Mouse (Mus musculus) hindbrain, embryonic 11.5 days (tissue): Measurements from ENCODE around the gene Bloc1s3. TPM values are rescaled to one million over a fixed set of nuclear protein-coding genes. Genes with fewer than 3 reads are reported as not detected.

Source experiments
- ATAC-seq: fragments of 200-750 bp; cut with Nextera tagmentation; 2 replicates; pipeline ENCODE4 v1.8.0; 2017; ENCODE audit warnings: mild to moderate bottlenecking, moderate TSS enrichment, moderate library complexity; ENCODE audit not compliant: low FRiP score
- DNase-seq: peaks from one replicate; pipeline ENCODE4 v3.0.0-alpha.2; 2015; ENCODE audit warnings: low spot score
- H3K27ac ChIP-seq: fragments of 300-500 bp; sonication (generic); 2 replicates; pipeline ENCODE4 v1.5.1; 2014; ENCODE audit warnings: mild to moderate bottlenecking, low read depth, low read length
- H3K27me3 ChIP-seq: fragments of 300-500 bp; sonication (generic); 2 replicates; pipeline ENCODE4 v1.6.1; 2014; ENCODE audit warnings: mild to moderate bottlenecking, low read length, moderate library complexity, mixed read lengths; ENCODE audit not compliant: control insufficient read depth, insufficient read depth
- H3K36me3 ChIP-seq: fragments of 300-500 bp; sonication (generic); 2 replicates; pipeline ENCODE4 v1.6.1; 2014; ENCODE audit warnings: mild to moderate bottlenecking, low read length, moderate library complexity, mixed read lengths; ENCODE audit not compliant: control insufficient read depth, insufficient read depth
- H3K4me1 ChIP-seq: fragments of 300-500 bp; sonication (generic); replicated peaks from 2 replicates; pipeline ENCODE4 v1.6.1; 2014; ENCODE audit warnings: low read length, mixed read lengths; ENCODE audit not compliant: control insufficient read depth, insufficient read depth
- H3K4me2 ChIP-seq: fragments of 300-500 bp; sonication (generic); replicated peaks from 2 replicates; pipeline ENCODE4 v1.6.1; 2014; ENCODE audit warnings: mild to moderate bottlenecking, low read depth, low read length
- H3K4me3 ChIP-seq: fragments of 300-500 bp; sonication (generic); 2 replicates; pipeline ENCODE4 v1.5.1; 2014; ENCODE audit warnings: low read depth, low read length
- H3K9ac ChIP-seq: fragments of 300-500 bp; sonication (generic); 2 replicates; pipeline ENCODE4 v1.6.1; 2014; ENCODE audit warnings: low read depth, low read length
- H3K9me3 ChIP-seq: fragments of 300-500 bp; sonication (generic); 2 replicates; pipeline ENCODE4 v1.6.1; 2016; ENCODE audit warnings: low read length; ENCODE audit not compliant: control insufficient read depth
- WGBS: fragments of 180-500 bp; shearing (Covaris S2); extraction: QIAGEN DNeasy Blood & Tissue Kit; methylation state at CpG from one replicate; pipeline ENCODE4 v1.1.7; 2014; 5-methylcytosine and 5-hydroxymethylcytosine counted together
- polyA plus RNA-seq: library from polyadenylated mRNA; unstranded; fragments of >200 nt; fragmentation: Nextera tagmentation; extraction: Ambion mirVana; gene quantifications from 2 replicates; pipeline ENCODE4 v1.2.1, GENCODE M21; 2014

The Bloc1s3 gene
- polyA plus RNA-seq, 1 experiment from 2014 or later: 2.4 TPM

GRCm38 (mm10) chr7:19543584-19543983, 35.4 kb upstream of the Bloc1s3 start:
- DNase-seq: no peak

GRCm38 (mm10) chr7:19542155-19542691, 34.1 kb upstream of the Bloc1s3 start:
- no peak overlapping the region for H3K27ac ChIP-seq
- no peaks in the 10 kb centered on the region for H3K36me3 ChIP-seq
- H3K9ac ChIP-seq: no peak overlapping the region
- DNase-seq (peak; percentile 41), ATAC-seq (peak; percentile 78)
- no peaks in the 10 kb centered on the region for H3K9me3 ChIP-seq
- no peak overlapping the region for H3K4me3 ChIP-seq
- peaks cover 4% of the 10 kb centered on the region; the same call in 1 of the 2 replicates for H3K4me1 ChIP-seq
- 63% methylated on average over 8 of the region's 8 CpGs for WGBS
- H3K4me2 ChIP-seq: no peak overlapping the region
- no peaks in the 10 kb centered on the region for H3K27me3 ChIP-seq

More at GRCm38 (mm10) chr7:19543584-19543983, 35.4 kb upstream of the Bloc1s3 start:
- Histone ChIP-seq H3K4me2 (no peak overlapping the region), H3K4me3 (no peak overlapping the region), H3K9ac (no peak overlapping the region), H3K27me3 (no peaks in the 10 kb centered on the region), H3K9me3 (no peaks in the 10 kb centered on the region), H3K27ac (no peak overlapping the region), H3K36me3 (no peaks in the 10 kb centered on the region), H3K4me1 (peaks cover 4% of the 10 kb centered on the region; the same call in 1 of the 2 replicates)
- WGBS: 61% methylated on average over 6 of the region's 6 CpGs
- ATAC-seq: no peak

DNA sequence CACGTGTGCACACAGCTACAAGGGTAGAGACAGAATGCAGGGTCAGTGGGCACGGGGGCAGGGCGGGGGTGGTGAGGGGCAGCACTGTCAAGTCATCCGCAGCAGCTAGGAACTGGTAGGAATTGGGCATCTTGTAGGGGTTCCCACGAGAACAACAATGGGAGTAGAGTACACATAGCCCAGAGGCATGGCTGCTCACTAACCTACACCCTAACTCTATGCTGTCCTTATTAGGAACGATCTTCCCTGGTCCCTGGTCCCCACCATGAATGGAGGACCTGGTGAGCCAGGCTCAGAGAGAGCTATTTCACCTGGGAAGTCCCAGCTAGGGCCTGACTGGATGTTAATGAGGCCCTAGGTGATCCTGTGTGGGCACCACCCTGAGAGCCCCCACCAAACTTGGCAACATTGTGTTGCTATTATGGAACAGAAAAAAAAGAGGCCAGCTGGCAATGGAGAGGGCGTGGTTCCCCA, 33.6 kb upstream of the Bloc1s3 start:
- H3K27me3 ChIP-seq: no peaks in the 10 kb centered on the region
- H3K9me3 ChIP-seq: no peaks in the 10 kb centered on the region
- H3K4me3 ChIP-seq: no peak overlapping the region
- no peak overlapping the region for H3K27ac ChIP-seq
- WGBS: 77% methylated on average over 7 of the region's 7 CpGs
- ATAC-seq (peak; percentile 47), DNase-seq (no peak)
- peaks cover 4% of the 10 kb centered on the region; the same call in 1 of the 2 replicates for H3K4me1 ChIP-seq
- H3K36me3 ChIP-seq: no peaks in the 10 kb centered on the region
- no peak overlapping the region for H3K4me2 ChIP-seq
- H3K9ac ChIP-seq: no peak overlapping the region

DNA sequence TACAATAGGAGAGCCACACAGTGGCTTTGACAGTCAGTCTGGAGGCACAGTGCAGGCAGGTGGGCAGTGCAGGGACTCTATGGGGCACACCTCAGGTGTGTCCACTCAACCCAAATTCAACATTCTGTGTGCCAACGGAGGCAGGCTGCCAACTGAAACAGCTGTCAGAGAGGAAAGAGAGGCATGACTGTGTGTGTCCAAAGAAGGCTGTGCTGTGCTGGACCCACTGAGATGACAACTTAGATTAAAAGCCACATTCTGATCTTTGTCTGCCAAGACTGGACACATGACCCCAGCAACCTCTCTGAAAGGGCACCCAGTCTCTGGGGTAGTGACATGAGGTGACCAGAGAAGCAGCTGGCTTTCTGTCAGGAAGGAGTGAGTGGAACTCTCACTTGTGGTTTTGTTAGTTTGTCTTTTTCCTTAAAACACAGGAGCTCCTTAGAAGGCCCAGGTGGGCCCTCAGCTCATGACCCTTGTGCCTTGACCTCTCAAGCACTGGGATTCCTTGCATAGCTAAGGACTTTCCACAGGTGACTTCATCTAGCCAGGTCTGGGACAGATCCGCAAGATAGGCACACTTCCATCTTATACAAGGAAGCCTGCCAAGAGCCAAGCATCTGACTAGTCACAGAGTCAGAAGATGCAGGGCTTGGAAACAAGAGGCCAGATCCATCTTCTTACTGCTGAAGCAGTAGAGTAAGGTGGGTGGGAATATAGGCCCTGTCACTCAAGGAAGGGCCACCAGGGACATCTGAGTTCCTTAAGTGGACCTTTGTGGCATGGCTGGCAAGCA, 32.8 kb upstream of the Bloc1s3 start:
- ATAC-seq (no peak), DNase-seq (no peak)
- Histone ChIP-seq H3K4me2 (no peak overlapping the region), H3K36me3 (no peaks in the 10 kb centered on the region), H3K4me1 (peaks cover 4% of the 10 kb centered on the region; the same call in 1 of the 2 replicates), H3K9me3 (no peaks in the 10 kb centered on the region), H3K27me3 (no peaks in the 10 kb centered on the region), H3K9ac (no peak overlapping the region), H3K4me3 (no peak overlapping the region), H3K27ac (no peak overlapping the region)
- WGBS: 95% methylated on average over 2 of the region's 2 CpGs

- Histone ChIP-seq H3K9me3 (no peaks in the 10 kb centered on the region), H3K4me1 (no peaks in the 10 kb centered on the region), H3K27ac (no peak overlapping the region), H3K36me3 (peaks cover 9% of the 10 kb centered on the region; the same call in 1 of the 2 replicates), H3K9ac (no peak overlapping the region), H3K4me3 (no peak overlapping the region), H3K4me2 (no peak overlapping the region), H3K27me3 (no peaks in the 10 kb centered on the region)
- DNase-seq (no peak), ATAC-seq (no peak)
- 93% methylated on average over 10 of the region's 10 CpGs for WGBS
Observed at GRCm38 (mm10) chr7:19534676-19535075, 26.5 kb upstream of the Bloc1s3 start.

- Histone ChIP-seq H3K4me2 (no peak overlapping the region), H3K4me3 (no peak overlapping the region), H3K4me1 (no peaks in the 10 kb centered on the region), H3K9ac (no peak overlapping the region), H3K36me3 (peaks cover 11% of the 10 kb centered on the region; the same call in 1 of the 2 replicates), H3K27me3 (no peaks in the 10 kb centered on the region), H3K27ac (no peak overlapping the region), H3K9me3 (no peaks in the 10 kb centered on the region)
- ATAC-seq (no peak), DNase-seq (no peak)
- 95% methylated on average over 14 of the region's 14 CpGs for WGBS
Observed at GRCm38 (mm10) chr7:19532240-19532639, 24.1 kb upstream of the Bloc1s3 start.

- Histone ChIP-seq H3K4me3 (no peak overlapping the region), H3K36me3 (peaks cover 11% of the 10 kb centered on the region; the same call in 1 of the 2 replicates), H3K9me3 (no peaks in the 10 kb centered on the region), H3K4me2 (no peak overlapping the region), H3K4me1 (no peaks in the 10 kb centered on the region), H3K27me3 (no peaks in the 10 kb centered on the region), H3K27ac (no peak overlapping the region), H3K9ac (no peak overlapping the region)
- 75% methylated on average over 10 of the region's 10 CpGs for WGBS
- ATAC-seq (no peak), DNase-seq (no peak)
Observed at GRCm38 (mm10) chr7:19531077-19531476, 22.9 kb upstream of the Bloc1s3 start.

DNA sequence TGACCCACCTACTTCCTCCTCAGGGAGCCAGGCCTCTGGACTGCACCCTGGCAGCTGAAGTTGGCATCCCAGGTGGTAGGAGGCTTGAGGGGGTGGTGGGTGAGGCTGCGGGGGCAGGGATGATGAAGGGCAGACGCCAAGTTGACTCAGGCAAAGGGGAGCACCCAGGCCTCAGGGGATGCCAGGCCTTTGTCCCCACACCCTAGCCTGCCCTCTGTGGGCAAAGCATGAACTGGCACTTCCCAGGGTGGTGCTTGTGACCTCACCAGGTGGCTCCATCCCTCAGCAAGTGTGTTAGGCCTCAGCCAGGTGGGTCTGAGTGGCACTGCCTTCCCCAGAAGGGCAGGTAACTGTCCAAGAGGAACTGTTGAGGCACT, 16.9 kb upstream of the Bloc1s3 start:
- Histone ChIP-seq H3K4me3 (no peak overlapping the region), H3K27ac (no peak overlapping the region), H3K4me2 (no peak overlapping the region), H3K36me3 (0 out of 2 replicates have a peak, but pooled peaks cover 2% of the 10 kb centered on the region), H3K4me1 (peaks cover 6% of the 10 kb centered on the region), H3K27me3 (peaks cover 52% of the 10 kb centered on the region), H3K9me3 (no peaks in the 10 kb centered on the region), H3K9ac (no peak overlapping the region)
- no peak for ATAC-seq
- DNase-seq: no peak
- 71% methylated on average over 2 of the region's 2 CpGs for WGBS
